Comparison of ENCODE assay signal across 9 mouse cellular contexts in genomic region chr17:44189696-44190095, GRCm38 (mm10). TPM values are rescaled to one million over a fixed set of nuclear protein-coding genes. Genes with fewer than 3 reads are reported as not detected.
DNase-seq lines count a peak whose midpoint lies in the region; ATAC-seq and TF ChIP-seq lines count a peak whose summit lies in the region.
"Had no signal": no experiment of that assay in that cellular context is flagged by ENCODE, and none has a peak within 500 bp of the region (broad histone marks: within the 10 kb centered on the region; RNA-seq: fewer than 3 reads in every experiment).

No protein-coding gene starts in this region.

- ATAC-seq in heart, embryonic 13.5 days (ENCODE audit: extremely low read depth, insufficient number of reproducible peaks, low FRiP score, low TSS enrichment), result no peak
- peak; percentile 47; the same call in 1 of the 2 replicates for ATAC-seq in kidney, postnatal 0 days (replicated peaks; ENCODE audit: low FRiP score, low read depth)
- ATAC-seq: Patski had no signal

- peak overlapping the region; percentile 87 for H3K9ac ChIP-seq in heart, embryonic 13.5 days
- H3K9ac ChIP-seq in kidney, postnatal 0 days (ENCODE audit: low read depth, low read length), result 0 out of 2 replicates have a peak overlapping the region, but pooled peaks have one; percentile 38

- no peaks in the 10 kb centered on the region for H3K36me3 ChIP-seq in heart, embryonic 13.5 days
- H3K36me3 ChIP-seq in kidney, postnatal 0 days (ENCODE audit: insufficient read depth, low read length), result no peaks in the 10 kb centered on the region

- peaks cover 18% of the 10 kb centered on the region for H3K27me3 ChIP-seq in heart, embryonic 13.5 days (replicated peaks)
- H3K27me3 ChIP-seq in kidney, postnatal 0 days (ENCODE audit: insufficient read depth, low read length), result no peaks in the 10 kb centered on the region
- H3K27me3 ChIP-seq: Patski had no signal

- peak; percentile 20 for DNase-seq in thymus, postnatal 4 days
- no peak for DNase-seq in thymus, postnatal 25 days
- peak; percentile 42 for DNase-seq in kidney, postnatal 0 days (ENCODE audit: low spot score)
- DNase-seq in lung, postnatal 4 days, result peak; percentile 49
- no peak for DNase-seq in layer of hippocampus, adult 8-10 months (ENCODE audit: low spot score in 2 of 2)
- DNase-seq in thymus, adult 18-20 months, result no peak
- DNase-seq in left cerebral cortex, postnatal 4 days, result no peak

- intact Hi-C loops in left cerebral cortex, postnatal 4 days (cut with DNase I), result no loop called here

- peak overlapping the region; percentile 70 for H3K4me3 ChIP-seq in heart, embryonic 13.5 days
- H3K4me3 ChIP-seq in kidney, postnatal 0 days (replicated peaks; ENCODE audit: low read depth, low read length), result peak overlapping the region; percentile 47

- no peak for TF ChIP-seq CTCF in kidney, postnatal 0 days (IDR thresholded peaks at IDR 0.05; ENCODE audit: low read depth)

- H3K9me3 ChIP-seq in heart, embryonic 13.5 days, result no peaks in the 10 kb centered on the region
- H3K9me3 ChIP-seq in kidney, postnatal 0 days (replicated peaks; ENCODE audit: low read length), result no peaks in the 10 kb centered on the region

- H3K4me2 ChIP-seq in heart, embryonic 13.5 days, result peak overlapping the region; percentile 79
- peak overlapping the region; percentile 84 for H3K4me2 ChIP-seq in kidney, postnatal 0 days (ENCODE audit: low read length)

- peaks cover 49% of the 10 kb centered on the region for H3K4me1 ChIP-seq in heart, embryonic 13.5 days
- peaks cover 14% of the 10 kb centered on the region for H3K4me1 ChIP-seq in kidney, postnatal 0 days (replicated peaks; ENCODE audit: insufficient read depth, low read length)

- 2% methylated on average over 11 of the region's 11 CpGs for WGBS in heart, embryonic 13.5 days
- 7% methylated on average over 11 of the region's 11 CpGs for WGBS in kidney, postnatal 0 days

- peak overlapping the region; percentile 88; the same call in 1 of the 2 replicates for H3K27ac ChIP-seq in heart, embryonic 13.5 days (replicated peaks)
- no peak overlapping the region for H3K27ac ChIP-seq in kidney, postnatal 0 days

RNA-seq across cellular contexts. Expression of gene Clic5, which starts 1.3 kb away (rescaled TPM):
- 9.0 and 9.9 TPM in 2 replicates for polyA plus RNA-seq in heart, embryonic 13.5 days (2015; fragmentation: Nextera tagmentation; extraction: Ambion mirVana)
- polyA plus RNA-seq in kidney, postnatal 0 days (2015; fragmentation: Nextera tagmentation; extraction: Ambion mirVana), result 9.8 and 10.4 TPM in 2 replicates
- total RNA-seq in layer of hippocampus, adult 8-10 months (2022), result 1 to 10 TPM; 3.6 to 4.5 (median 3.9) TPM
- total RNA-seq in left cerebral cortex, postnatal 4 days (2021), result 1 to 10 TPM; 1.5 to 1.7 TPM

Comparison
In these comparisons a context has a peak if more than half of its experiments do, and no peak if none do; other contexts are left out.
1. DNase-seq: peak in thymus, postnatal 4 days (single experiment), kidney, postnatal 0 days (single experiment) and lung, postnatal 4 days (2 of 2); none in thymus, postnatal 25 days (single experiment), layer of hippocampus, adult 8-10 months (0 of 2), thymus, adult 18-20 months (0 of 2) and left cerebral cortex, postnatal 4 days (single experiment).